Mouse (Mus musculus) testis, adult 2 months (tissue): ENCODE measurements around the gene Pfkfb3.

ENCODE experiments used
- CTCF ChIP-seq: fragments of 200-500 bp; IDR thresholded peaks from 2 replicates; pipeline ENCODE4 v1.5.1; 2012; ENCODE audit warnings: low read depth, mild to moderate bottlenecking, inconsistent platforms, low read length, moderate library complexity; ENCODE audit not compliant: control insufficient read depth, insufficient read depth, insufficient replicate concordance
- POLR2A ChIP-seq: fragments of 200-500 bp; IDR thresholded peaks from 2 replicates; pipeline ENCODE4 v1.6.1; 2012; ENCODE audit warnings: low read depth, mild to moderate bottlenecking, inconsistent platforms, low read length, moderate library complexity; ENCODE audit not compliant: control insufficient read depth

DNA sequence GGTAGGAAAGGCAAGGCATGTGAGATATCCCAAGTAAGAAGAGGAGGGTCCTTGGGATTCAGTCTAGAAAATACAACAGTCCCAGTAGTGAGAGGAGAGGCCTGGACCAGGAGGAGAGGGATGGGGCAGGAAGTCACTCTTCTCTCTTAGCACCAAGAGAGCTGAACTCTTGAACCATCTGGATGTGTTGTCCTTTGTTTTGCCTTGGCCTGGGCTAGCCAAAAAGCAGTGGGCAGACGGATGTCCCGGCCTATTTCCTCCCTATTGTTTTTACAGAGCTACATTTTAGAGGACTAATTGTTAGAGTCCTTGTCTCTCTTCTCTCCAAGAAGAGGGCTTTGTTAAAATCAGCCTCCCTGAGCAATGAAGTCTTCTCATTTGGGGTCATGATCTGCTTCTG lies 106.0 kb downstream of the Pfkfb3 start:
- TF ChIP-seq CTCF = no peak
- no peak for TF ChIP-seq POLR2A
